Mouse (Mus musculus) cerebellum, adult 8-10 months (tissue): ENCODE data around the gene Akt3.

Experiments
- DNase-seq: peaks from one replicate; pipeline ENCODE4 v3.0.0; 2022

The Akt3 gene

GRCm38 (mm10) chr1:177179635-177180034 lies 78.4 kb downstream of the Akt3 start:
- no peak for DNase-seq

- DNase-seq, result no peak
Measured at GRCm38 (mm10) chr1:177175436-177175835, 82.6 kb downstream of the Akt3 start.

DNA sequence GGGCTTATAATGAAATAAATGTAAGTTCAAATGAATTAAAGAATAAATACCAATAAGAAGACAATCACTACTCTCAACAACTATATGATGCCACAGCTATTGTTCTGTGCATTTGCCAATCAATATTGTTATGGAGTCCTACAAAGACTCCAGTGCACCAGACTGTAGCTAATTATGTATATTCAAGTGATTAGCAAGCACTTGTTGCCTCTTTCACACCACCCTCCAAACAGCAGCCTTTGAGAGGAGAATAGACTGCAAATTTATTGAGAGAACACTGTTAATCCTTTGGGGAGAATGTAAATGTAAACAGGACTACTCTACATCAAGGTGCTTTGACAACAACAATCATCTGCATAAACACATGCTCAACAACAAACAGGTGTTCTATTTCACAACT lies 86.7 kb downstream of the Akt3 start:
- no peak for DNase-seq

GRCm38 (mm10) chr1:177165789-177166188 lies 92.2 kb downstream of the Akt3 start:
- no peak for DNase-seq

- no peak for DNase-seq
Measured at GRCm38 (mm10) chr1:177165336-177165735, 92.7 kb downstream of the Akt3 start.

DNA sequence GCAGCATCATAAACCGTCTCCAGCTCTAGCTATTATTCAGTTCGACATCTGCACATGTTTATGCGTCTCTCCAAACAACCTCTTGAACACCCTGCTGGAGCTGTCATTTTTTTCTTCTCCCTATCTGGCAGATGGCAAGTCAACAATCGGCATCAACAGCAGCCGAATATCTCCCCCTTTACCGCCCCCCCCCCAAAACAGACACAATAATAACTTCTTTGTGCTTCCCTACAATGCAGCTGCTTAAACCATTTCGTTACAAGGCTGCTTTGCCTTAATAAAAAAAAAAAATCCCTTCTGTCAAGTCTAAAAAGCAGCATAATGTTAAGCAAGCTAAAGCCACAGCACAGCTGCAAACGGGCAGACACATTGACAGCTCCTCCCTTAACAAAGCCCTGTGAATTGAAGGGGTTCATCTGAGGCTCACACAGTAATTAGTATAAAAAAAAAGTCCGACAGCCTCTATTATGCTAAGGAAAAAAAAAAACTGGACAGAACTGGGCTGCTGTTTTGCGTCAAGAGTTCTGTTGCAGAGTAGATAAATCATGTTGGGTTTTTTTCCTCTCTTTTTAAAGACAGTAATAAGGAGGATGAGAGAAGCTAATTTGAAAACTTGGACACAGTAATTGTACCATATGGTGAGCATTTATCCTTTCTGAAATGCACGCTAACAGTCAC lies 107.5 kb downstream of the Akt3 start:
- DNase-seq, result no peak

DNA sequence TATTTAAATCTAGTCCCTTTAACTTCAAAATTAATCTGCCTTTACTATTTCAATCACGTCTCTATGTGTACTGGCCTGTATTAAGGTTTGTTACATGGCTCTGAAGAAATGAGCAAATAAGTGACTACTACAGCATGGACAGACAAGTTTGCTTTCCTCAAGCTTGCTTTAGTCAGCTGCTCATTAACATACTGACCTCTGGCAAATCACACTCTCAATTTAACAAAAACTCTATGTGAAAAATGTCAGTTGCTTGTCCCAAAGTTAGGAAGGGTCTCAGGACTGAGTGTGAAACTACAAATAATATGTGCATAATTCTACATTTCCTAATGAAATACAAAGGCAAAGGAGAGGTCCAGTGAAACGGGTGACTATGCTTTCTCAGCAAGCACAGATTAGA lies 109.3 kb downstream of the Akt3 start:
- no peak for DNase-seq

- DNase-seq, result no peak
Measured at GRCm38 (mm10) chr1:177141468-177141867, 116.5 kb downstream of the Akt3 start.

DNA sequence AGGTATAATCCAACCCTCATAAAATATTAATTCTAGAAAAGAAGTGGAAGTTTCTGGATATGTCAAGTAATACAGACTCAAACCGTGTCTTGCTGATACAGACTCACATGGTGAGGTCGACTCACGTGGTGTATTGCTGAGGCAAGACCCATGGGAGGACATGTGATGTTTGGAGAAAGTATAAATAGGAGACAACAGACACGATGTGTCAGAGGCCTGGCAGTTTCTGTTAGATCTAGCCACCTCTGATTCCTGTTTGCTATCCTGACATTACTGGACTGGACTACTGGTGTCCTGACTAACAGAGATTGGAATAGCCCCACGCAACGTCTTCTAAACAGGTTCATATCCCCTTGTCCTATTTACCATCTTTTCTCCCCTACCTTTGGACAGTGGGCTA lies 118.4 kb downstream of the Akt3 start:
- no peak for DNase-seq

DNA sequence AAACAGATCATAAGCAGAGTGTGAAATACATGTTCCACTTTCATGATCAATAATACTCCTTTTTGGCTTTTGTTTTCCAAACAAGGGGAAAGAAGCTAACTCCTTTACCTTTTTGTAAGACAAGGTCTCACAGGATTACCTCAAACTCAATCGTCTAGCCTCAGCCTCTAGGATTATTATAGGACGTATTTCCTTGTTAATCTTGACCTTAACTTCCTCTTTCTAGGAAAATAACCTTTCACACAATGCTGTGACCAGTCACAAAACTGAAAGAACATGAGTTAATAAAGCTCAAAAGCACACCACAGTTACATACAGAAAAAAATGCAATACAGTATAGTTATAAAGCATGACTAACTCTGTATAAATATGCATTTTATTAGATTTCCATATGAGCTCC lies 126.5 kb downstream of the Akt3 start:
- DNase-seq, result no peak

GRCm38 (mm10) chr1:177126674-177127073 lies 131.3 kb downstream of the Akt3 start:
- no peak for DNase-seq

- no peak for DNase-seq
Measured at GRCm38 (mm10) chr1:177110665-177111271, 147.2 kb downstream of the Akt3 start.

DNA sequence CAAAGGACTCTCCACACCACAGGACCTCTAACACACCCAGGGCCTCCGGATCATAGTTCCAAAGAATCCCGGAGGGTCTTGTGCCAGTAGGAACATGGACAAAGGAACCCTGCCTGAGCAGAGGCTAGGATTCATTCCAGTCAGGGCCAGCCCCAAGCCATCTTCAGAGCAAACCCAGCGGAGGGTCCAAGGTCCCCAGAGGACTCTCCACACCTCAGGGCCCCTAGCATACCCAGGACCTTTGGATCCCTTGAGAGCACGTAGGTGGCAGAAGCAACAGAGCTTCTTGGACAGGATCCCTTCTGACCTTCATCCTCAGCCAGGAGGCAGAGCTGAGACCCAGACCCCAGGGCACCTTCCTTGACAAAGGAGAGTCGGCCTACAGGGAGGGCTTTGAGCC lies 167.5 kb downstream of the Akt3 start:
- no peak for DNase-seq

GRCm38 (mm10) chr1:177089515-177089914 lies 168.5 kb downstream of the Akt3 start:
- no peak for DNase-seq

GRCm38 (mm10) chr1:177089048-177089447 lies 169.0 kb downstream of the Akt3 start:
- no peak for DNase-seq

- no peak for DNase-seq
Measured at GRCm38 (mm10) chr1:177081957-177082645, 175.9 kb downstream of the Akt3 start.

DNA sequence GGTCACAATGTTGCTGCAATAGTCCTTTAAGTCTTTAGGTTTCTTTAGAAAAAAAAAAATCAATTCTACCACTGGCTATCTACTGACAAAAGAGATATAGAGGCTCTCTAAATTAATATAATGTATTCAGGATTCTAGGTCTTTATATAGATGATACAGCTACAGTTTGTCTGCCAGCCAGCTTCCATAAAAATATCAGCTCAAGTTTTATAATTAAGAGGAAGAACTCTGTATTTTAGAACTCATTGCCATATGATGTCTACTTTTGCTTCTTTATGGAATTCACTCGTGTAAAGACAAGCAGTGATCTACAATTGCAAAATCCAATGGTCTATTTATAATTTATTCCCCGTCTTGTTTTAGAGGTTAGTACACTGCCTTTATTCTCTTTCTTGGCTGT lies 188.8 kb downstream of the Akt3 start:
- DNase-seq, result no peak

- no peak for DNase-seq
Measured at GRCm38 (mm10) chr1:177067123-177067646, 190.8 kb downstream of the Akt3 start.

- DNase-seq, result no peak
Measured at GRCm38 (mm10) chr1:177065732-177066131, 192.3 kb downstream of the Akt3 start.

GRCm38 (mm10) chr1:177061761-177062160 lies 196.2 kb downstream of the Akt3 start:
- no peak for DNase-seq

DNA sequence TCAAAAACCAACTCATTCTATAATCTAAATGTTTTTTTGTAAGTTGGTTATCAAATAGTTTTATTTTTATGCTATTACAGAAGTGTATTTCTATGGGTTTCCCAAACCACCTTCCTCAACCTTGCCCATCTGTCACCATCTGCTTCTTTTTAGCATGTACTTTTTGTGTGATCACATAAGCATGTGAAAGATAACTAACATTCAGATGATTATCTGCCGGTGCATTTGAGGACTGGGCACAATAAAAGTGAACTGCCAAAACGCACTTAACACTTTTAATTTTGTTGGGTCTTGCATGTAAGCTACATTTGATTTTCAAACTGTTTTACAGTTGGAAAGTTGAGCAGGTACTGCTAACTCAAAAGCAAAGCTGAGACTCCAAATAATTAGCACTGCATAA lies 203.1 kb downstream of the Akt3 start:
- DNase-seq, result no peak

- peak; percentile 48 for DNase-seq
Measured at GRCm38 (mm10) chr1:177051366-177051963, 206.5 kb downstream of the Akt3 start.

DNA sequence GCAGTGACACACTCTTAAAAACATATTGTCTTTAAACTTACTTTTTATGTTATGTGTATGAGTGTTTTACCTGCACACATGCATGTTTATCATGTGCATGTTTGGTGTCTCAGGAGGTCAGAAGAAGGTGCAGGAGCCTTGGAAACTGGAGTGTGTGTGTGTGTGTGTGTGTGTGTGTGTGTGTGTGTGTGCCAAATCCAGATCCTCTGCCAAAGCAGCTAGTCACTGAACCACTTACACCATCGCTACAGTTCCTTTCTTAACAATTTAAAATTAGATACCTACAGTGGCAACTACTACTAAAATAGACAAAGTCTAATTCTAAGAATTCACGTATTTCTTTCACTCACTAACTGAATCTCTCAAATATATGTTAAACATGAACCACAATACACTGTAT lies 209.2 kb downstream of the Akt3 start:
- DNase-seq, result no peak

DNA sequence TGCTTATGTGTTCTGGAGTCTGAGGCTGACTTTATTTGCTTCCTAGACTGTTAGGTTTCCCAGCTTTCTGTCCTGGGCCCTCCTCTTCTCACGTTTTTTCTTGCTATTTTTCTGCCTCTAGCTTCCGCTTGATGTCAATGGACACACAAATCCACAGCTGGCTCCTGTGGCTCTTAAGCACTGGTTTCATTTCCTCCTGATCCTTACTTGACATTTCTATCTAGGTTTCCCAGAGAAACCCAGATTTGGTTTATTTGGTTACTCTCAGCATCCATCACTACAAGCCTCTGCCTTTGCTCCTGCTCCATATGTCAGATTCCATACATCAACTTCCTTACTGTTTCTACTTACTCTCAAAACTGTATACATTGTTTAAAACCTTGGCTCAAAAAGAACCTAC lies 211.0 kb downstream of the Akt3 start:
- DNase-seq, result no peak
